Mouse (Mus musculus): ENCODE measurements around the gene Hunk.

DNA sequence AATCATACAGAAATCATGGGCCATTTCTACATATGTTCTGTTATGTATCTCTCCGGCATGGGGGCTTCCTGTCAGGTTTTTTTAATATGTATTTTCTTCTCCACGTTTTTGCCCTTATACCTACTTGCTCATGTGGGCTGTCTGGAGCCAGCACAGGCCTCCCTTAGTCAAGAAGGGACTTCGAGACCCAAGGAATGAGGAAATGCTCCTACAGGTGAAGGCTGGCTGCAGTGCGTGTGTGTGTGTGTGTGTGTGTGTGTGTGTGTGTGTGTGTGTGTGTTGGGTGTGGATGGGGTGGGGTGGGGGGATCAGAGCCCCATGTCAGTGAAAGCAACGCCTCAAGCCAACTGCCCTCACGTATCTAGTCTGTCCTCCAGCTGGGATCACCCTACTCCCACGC, 16.5 kb downstream of the Hunk start:
- no peak for TF ChIP-seq BHLHE40 (IDR thresholded peaks at IDR 0.05; ENCODE audit: borderline replicate concordance, low read depth, low read length)
- TF ChIP-seq CTCF (IDR thresholded peaks at IDR 0.05 in 2 of 3, conservative IDR thresholded peaks at IDR 0.05 in 1 of 3; ENCODE audit: control insufficient read depth in 1 of 3, insufficient read depth in 1 of 3, low read depth in 2 of 3, low read length in 3 of 3, poor library complexity in 1 of 3, severe bottlenecking in 1 of 3): no peak
- TF ChIP-seq MAX (IDR thresholded peaks at IDR 0.05; ENCODE audit: low read length): no peak
- no peak for TF ChIP-seq USF1 (IDR thresholded peaks at IDR 0.05; ENCODE audit: low read depth, low read length)
- no peak for TF ChIP-seq NRF1 (IDR thresholded peaks at IDR 0.05; ENCODE audit: insufficient read depth, low read depth, low read length, poor library complexity, severe bottlenecking)

Measured in MEL (cell line).